Mouse (Mus musculus) CD4-positive, CD25-positive, alpha-beta regulatory T cell, adult 4 months (primary cell): ENCODE results near the gene Otor. TPM values are rescaled to one million over a fixed set of nuclear protein-coding genes. Genes with fewer than 3 reads are reported as not detected.
A peak's percentile ranks its signal among the peaks of the same experiment; 100 is the strongest.

Experiments used
- ATAC-seq: one replicate; pipeline ENCODE4 v1.8.0; 2017
- polyA plus RNA-seq, 2 experiments: library from polyadenylated mRNA; unstranded; fragments of 100-300 nt; shearing (Covaris generic); gene quantifications; one replicate each; pipeline ENCODE4 v1.2.1; 2017

Gene Otor
- not detected for polyA plus RNA-seq

GRCm38 (mm10) chr2:143078198-143078851 lies at the start of gene Otor:
TSS of gene Otor (plus strand) at chr2:143078473.
- no peak for ATAC-seq

- ATAC-seq = no peak
Measured at GRCm38 (mm10) chr2:143031283-143031682, 47.0 kb upstream of the Otor start.

GRCm38 (mm10) chr2:143032378-143033255 lies 45.7 kb upstream of the Otor start:
- no peak for ATAC-seq

GRCm38 (mm10) chr2:143034350-143035085 lies 43.8 kb upstream of the Otor start:
- no peak for ATAC-seq

GRCm38 (mm10) chr2:143035086-143035593 lies 43.1 kb upstream of the Otor start:
- no peak for ATAC-seq

- ATAC-seq = no peak
Measured at GRCm38 (mm10) chr2:143041596-143041995, 36.7 kb upstream of the Otor start.

- ATAC-seq = no peak
Measured at GRCm38 (mm10) chr2:143055251-143055650, 23.0 kb upstream of the Otor start.

GRCm38 (mm10) chr2:143056736-143057135 lies 21.5 kb upstream of the Otor start:
- no peak for ATAC-seq

GRCm38 (mm10) chr2:143062432-143062811 lies 15.9 kb upstream of the Otor start:
- peak; percentile 3 for ATAC-seq

- ATAC-seq = peak; percentile 97
Measured at GRCm38 (mm10) chr2:143062812-143063792, 15.2 kb upstream of the Otor start, which contains the start of gene Snrpb2. TSS of gene Snrpb2 (plus strand) at chr2:143063039.

GRCm38 (mm10) chr2:143065914-143066313 lies 12.4 kb upstream of the Otor start:
- ATAC-seq = no peak

GRCm38 (mm10) chr2:143081693-143082092 lies 3.4 kb downstream of the Otor start:
- ATAC-seq = no peak

GRCm38 (mm10) chr2:143084852-143085397 lies 6.7 kb downstream of the Otor start:
- ATAC-seq = no peak

- ATAC-seq = no peak
Measured at GRCm38 (mm10) chr2:143089866-143090265, 11.6 kb downstream of the Otor start.

- no peak for ATAC-seq
Measured at GRCm38 (mm10) chr2:143093726-143094125, 15.5 kb downstream of the Otor start.

GRCm38 (mm10) chr2:143094761-143095160 lies 16.5 kb downstream of the Otor start:
- ATAC-seq = no peak

- no peak for ATAC-seq
Measured at GRCm38 (mm10) chr2:143097170-143097569, 18.9 kb downstream of the Otor start.

- ATAC-seq = no peak
Measured at GRCm38 (mm10) chr2:143113859-143114258, 35.6 kb downstream of the Otor start.

GRCm38 (mm10) chr2:143114716-143115115 lies 36.4 kb downstream of the Otor start:
- no peak for ATAC-seq

- no peak for ATAC-seq
Measured at GRCm38 (mm10) chr2:143117453-143117852, 39.2 kb downstream of the Otor start.

- ATAC-seq = no peak
Measured at GRCm38 (mm10) chr2:143118221-143118620, 39.9 kb downstream of the Otor start.
